Mouse (Mus musculus): ENCODE results near the gene Slc35f5. TPM values are rescaled to one million over a fixed set of nuclear protein-coding genes. Genes with fewer than 3 reads are reported as not detected.
A peak's percentile ranks its signal among the peaks of the same experiment; 100 is the strongest.

The Slc35f5 gene
- polyA plus RNA-seq, 2 experiments: 12.4 to 21.5 TPM

- TF ChIP-seq CTCF (IDR thresholded peaks at IDR 0.05; ENCODE audit: low read depth) (no peak), EP300 (IDR thresholded peaks at IDR 0.05; ENCODE audit: low read depth) (no peak)
- Histone ChIP-seq H3K9me3 (ENCODE audit: control insufficient read depth, low read length) (no peaks in the 10 kb centered on the region), H3K27ac (no peak overlapping the region), H3K4me1 (replicated peaks; ENCODE audit: control insufficient read depth in 2 of 2, insufficient read depth in 2 of 2, low read length in 1 of 2) (no peaks in the 10 kb centered on the region), H3K9ac (replicated peaks) (no peak overlapping the region), H3K27me3 (ENCODE audit: control insufficient read depth, insufficient read depth, low read length) (no peaks in the 10 kb centered on the region), H3K36me3 (replicated peaks; ENCODE audit: control insufficient read depth, insufficient read depth, low read depth) (no peaks in the 10 kb centered on the region), H3K4me2 (ENCODE audit: low read depth) (no peak overlapping the region), H3K4me3 (ENCODE audit: insufficient read depth in 1 of 2, low read depth in 2 of 2, low read length in 2 of 2) (no peak overlapping the region)
- ATAC-seq (ENCODE audit: insufficient read depth): no peak
- DNase-seq (ENCODE audit: low read depth in 3 of 3, low spot score in 3 of 3): no peak
- WGBS (ENCODE audit: insufficient replicate concordance): 66% methylated on average over 3 of the region's 3 CpGs
These were observed 20.7 kb downstream of the Slc35f5 start for GRCm38 (mm10) chr1:125581134-125581533.

- H3K27ac ChIP-seq: no peak overlapping the region
- no peaks in the 10 kb centered on the region for H3K27me3 ChIP-seq (ENCODE audit: control insufficient read depth, insufficient read depth, low read length)
- WGBS (ENCODE audit: insufficient replicate concordance): 58% methylated on average over 4 of the region's 4 CpGs
- no peaks in the 10 kb centered on the region for H3K4me1 ChIP-seq (replicated peaks; ENCODE audit: control insufficient read depth in 2 of 2, insufficient read depth in 2 of 2, low read length in 1 of 2)
- no peak for TF ChIP-seq EP300 (IDR thresholded peaks at IDR 0.05; ENCODE audit: low read depth)
- H3K9ac ChIP-seq (replicated peaks): no peak overlapping the region
- no peaks in the 10 kb centered on the region for H3K9me3 ChIP-seq (ENCODE audit: control insufficient read depth, low read length)
- DNase-seq (ENCODE audit: low read depth in 3 of 3, low spot score in 3 of 3) (no peak), ATAC-seq (ENCODE audit: insufficient read depth) (no peak)
- H3K4me3 ChIP-seq (ENCODE audit: insufficient read depth in 1 of 2, low read depth in 2 of 2, low read length in 2 of 2): no peak overlapping the region
- H3K36me3 ChIP-seq (replicated peaks; ENCODE audit: control insufficient read depth, insufficient read depth, low read depth): no peaks in the 10 kb centered on the region
- H3K4me2 ChIP-seq (ENCODE audit: low read depth): no peak overlapping the region
These were observed 43.2 kb downstream of the Slc35f5 start for GRCm38 (mm10) chr1:125603620-125604019.

- 29% methylated on average over 10 of the region's 10 CpGs for WGBS (ENCODE audit: insufficient replicate concordance)
- H3K4me3 ChIP-seq (ENCODE audit: insufficient read depth in 1 of 2, low read depth in 2 of 2, low read length in 2 of 2): no peak overlapping the region
- no peaks in the 10 kb centered on the region for H3K36me3 ChIP-seq (replicated peaks; ENCODE audit: control insufficient read depth, insufficient read depth, low read depth)
- no peak overlapping the region for H3K4me2 ChIP-seq (ENCODE audit: low read depth)
- H3K4me1 ChIP-seq (replicated peaks; ENCODE audit: control insufficient read depth in 2 of 2, insufficient read depth in 2 of 2, low read length in 1 of 2): no peaks in the 10 kb centered on the region
- no peaks in the 10 kb centered on the region for H3K27me3 ChIP-seq (ENCODE audit: control insufficient read depth, insufficient read depth, low read length)
- DNase-seq (ENCODE audit: low read depth in 3 of 3, low spot score in 3 of 3) (peak; percentile 30 to 49 (median 45)), ATAC-seq (ENCODE audit: insufficient read depth) (no peak)
- H3K27ac ChIP-seq: no peak overlapping the region
- no peaks in the 10 kb centered on the region for H3K9me3 ChIP-seq (ENCODE audit: control insufficient read depth, low read length)
- no peak for TF ChIP-seq EP300 (IDR thresholded peaks at IDR 0.05; ENCODE audit: low read depth)
- TF ChIP-seq CTCF (IDR thresholded peaks at IDR 0.05; ENCODE audit: low read depth): peak; percentile 94
- no peak overlapping the region for H3K9ac ChIP-seq (replicated peaks)
These were observed 46.9 kb downstream of the Slc35f5 start for GRCm38 (mm10) chr1:125607087-125607803.

GRCm38 (mm10) chr1:125624376-125625076 lies 64.1 kb downstream of the Slc35f5 start:
- H3K9ac ChIP-seq (replicated peaks): no peak overlapping the region
- ATAC-seq (ENCODE audit: insufficient read depth) (no peak), DNase-seq (ENCODE audit: low read depth in 3 of 3, low spot score in 3 of 3) (no peak)
- TF ChIP-seq EP300 (IDR thresholded peaks at IDR 0.05; ENCODE audit: low read depth): no peak
- no peak for TF ChIP-seq CTCF (IDR thresholded peaks at IDR 0.05; ENCODE audit: low read depth)
- H3K9me3 ChIP-seq (ENCODE audit: control insufficient read depth, low read length): no peaks in the 10 kb centered on the region
- H3K36me3 ChIP-seq (replicated peaks; ENCODE audit: control insufficient read depth, insufficient read depth, low read depth): no peaks in the 10 kb centered on the region
- WGBS (ENCODE audit: insufficient replicate concordance): 64% methylated on average over 4 of the region's 4 CpGs
- no peak overlapping the region for H3K4me3 ChIP-seq (ENCODE audit: insufficient read depth in 1 of 2, low read depth in 2 of 2, low read length in 2 of 2)
- H3K4me1 ChIP-seq (replicated peaks; ENCODE audit: control insufficient read depth in 2 of 2, insufficient read depth in 2 of 2, low read length in 1 of 2): no peaks in the 10 kb centered on the region
- no peaks in the 10 kb centered on the region for H3K27me3 ChIP-seq (ENCODE audit: control insufficient read depth, insufficient read depth, low read length)
- no peak overlapping the region for H3K27ac ChIP-seq
- H3K4me2 ChIP-seq (ENCODE audit: low read depth): no peak overlapping the region

- Histone ChIP-seq H3K27me3 (ENCODE audit: control insufficient read depth, insufficient read depth, low read length) (no peaks in the 10 kb centered on the region), H3K4me1 (replicated peaks; ENCODE audit: control insufficient read depth in 2 of 2, insufficient read depth in 2 of 2, low read length in 1 of 2) (no peaks in the 10 kb centered on the region), H3K4me3 (ENCODE audit: insufficient read depth in 1 of 2, low read depth in 2 of 2, low read length in 2 of 2) (no peak overlapping the region), H3K36me3 (replicated peaks; ENCODE audit: control insufficient read depth, insufficient read depth, low read depth) (no peaks in the 10 kb centered on the region), H3K9ac (replicated peaks) (no peak overlapping the region), H3K27ac (no peak overlapping the region), H3K4me2 (ENCODE audit: low read depth) (no peak overlapping the region), H3K9me3 (ENCODE audit: control insufficient read depth, low read length) (no peaks in the 10 kb centered on the region)
- 73% methylated on average over 8 of the region's 8 CpGs for WGBS (ENCODE audit: insufficient replicate concordance)
- no peak for ATAC-seq (ENCODE audit: insufficient read depth)
- DNase-seq (ENCODE audit: low read depth in 3 of 3, low spot score in 3 of 3): no peak
- no peak for TF ChIP-seq CTCF (IDR thresholded peaks at IDR 0.05; ENCODE audit: low read depth)
- TF ChIP-seq EP300 (IDR thresholded peaks at IDR 0.05; ENCODE audit: low read depth): no peak
These were observed 79.3 kb downstream of the Slc35f5 start for GRCm38 (mm10) chr1:125639501-125640253.
